Mouse (Mus musculus) E14TG2a.4 (cell line): ENCODE measurements around the gene Cdc42ep4.

ENCODE experiments used
- CTCF ChIP-seq: conservative IDR thresholded peaks from 2 replicates; pipeline ENCODE4 v1.5.1; 2014; ENCODE audit warnings: low read length
- NANOG ChIP-seq: IDR thresholded peaks from 2 replicates; pipeline ENCODE4 v1.6.1; 2014; ENCODE audit warnings: borderline replicate concordance, low read length, mixed read lengths
- POU5F1 ChIP-seq: IDR thresholded peaks from 2 replicates; pipeline ENCODE4 v1.6.1; 2014; ENCODE audit warnings: low read length, borderline replicate concordance

DNA sequence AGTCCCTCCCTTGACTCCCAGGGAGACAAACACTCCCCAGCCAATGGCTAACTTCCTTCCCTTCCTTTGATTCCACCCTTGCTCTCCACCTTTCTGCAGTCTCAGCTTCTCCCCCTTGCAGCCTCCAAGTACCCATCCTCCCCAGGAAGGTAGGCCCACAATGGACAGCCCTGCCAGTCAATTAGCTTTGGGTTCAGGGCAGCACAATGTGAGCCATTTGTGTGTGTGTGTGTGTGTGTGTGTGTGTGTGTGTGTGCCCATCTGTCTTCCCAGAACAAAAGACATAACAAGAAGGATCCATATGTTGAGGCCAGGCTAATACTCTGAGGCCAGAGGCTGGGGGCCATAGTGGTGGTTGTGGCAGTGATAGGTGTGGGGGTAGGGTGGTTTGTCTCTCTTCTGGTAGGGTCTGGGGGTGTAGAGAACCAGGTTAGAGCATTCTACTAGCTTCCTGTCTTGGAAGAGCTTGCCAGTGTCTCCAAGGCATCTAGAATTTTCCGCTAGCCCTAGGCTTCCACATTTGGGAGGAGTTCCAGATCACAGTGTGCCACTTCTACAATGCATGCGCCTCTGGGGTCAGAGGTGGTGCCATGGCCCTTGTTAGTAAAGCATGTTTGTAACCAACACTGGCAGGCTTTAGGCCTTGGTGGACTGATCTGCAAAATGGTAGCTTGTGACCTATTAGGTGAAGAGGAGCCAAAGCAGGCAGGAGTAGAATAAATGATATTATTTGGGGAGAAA is 33.1 kb upstream of the Cdc42ep4 start:
- TF ChIP-seq CTCF (no peak), NANOG (no peak), POU5F1 (no peak)
